Mouse (Mus musculus) intestine, postnatal 0 days (tissue): ENCODE results near the gene Chst15. TPM values are rescaled to one million over a fixed set of nuclear protein-coding genes. Genes with fewer than 3 reads are reported as not detected.

Experiments used
- ATAC-seq: fragments of 200-750 bp; cut with Nextera tagmentation; 2 replicates; pipeline ENCODE4 v1.8.0; 2017; ENCODE audit warnings: mild to moderate bottlenecking, moderate TSS enrichment, moderate library complexity
- H3K27ac ChIP-seq: fragments of 300-500 bp; sonication (generic); 2 replicates; pipeline ENCODE4 v1.5.1; 2014; ENCODE audit warnings: mild to moderate bottlenecking, low read depth, low read length, moderate library complexity
- H3K27me3 ChIP-seq: fragments of 300-500 bp; sonication (generic); replicated peaks from 2 replicates; pipeline ENCODE4 v1.6.1; 2014; ENCODE audit warnings: low read length, mixed read lengths; ENCODE audit not compliant: control insufficient read depth, insufficient read depth
- H3K36me3 ChIP-seq: fragments of 300-500 bp; sonication (generic); 2 replicates; pipeline ENCODE4 v1.6.1; 2014; ENCODE audit warnings: mild to moderate bottlenecking, moderate library complexity; ENCODE audit not compliant: control insufficient read depth, insufficient read depth
- H3K4me1 ChIP-seq: fragments of 300-500 bp; sonication (generic); replicated peaks from 2 replicates; pipeline ENCODE4 v1.6.1; 2014; ENCODE audit warnings: antibody characterized with exemption, low read length, mixed read lengths; ENCODE audit not compliant: control insufficient read depth, insufficient read depth
- H3K4me2 ChIP-seq: fragments of 300-500 bp; sonication (generic); replicated peaks from 2 replicates; pipeline ENCODE4 v1.6.1; 2014; ENCODE audit warnings: low read depth, mild to moderate bottlenecking, moderate library complexity
- H3K4me3 ChIP-seq: fragments of 300-500 bp; sonication (generic); 2 replicates; pipeline ENCODE4 v1.5.1; 2014; ENCODE audit warnings: low read depth, low read length
- H3K9ac ChIP-seq: fragments of 300-500 bp; sonication (generic); 2 replicates; pipeline ENCODE4 v1.6.1; 2014; ENCODE audit warnings: mild to moderate bottlenecking, low read depth, low read length
- H3K9me3 ChIP-seq: fragments of 300-500 bp; sonication (generic); 2 replicates; pipeline ENCODE4 v1.6.1; 2016; ENCODE audit warnings: mixed run types; ENCODE audit not compliant: control insufficient read depth
- CTCF ChIP-seq: sonication (generic); IDR thresholded peaks from 2 replicates; pipeline ENCODE4 v1.5.1; 2016; ENCODE audit warnings: low read depth, mild to moderate bottlenecking, control low read depth, antibody characterized with exemption, moderate library complexity
- WGBS: fragments of 180-500 bp; shearing (Covaris S2); extraction: QIAGEN DNeasy Blood & Tissue Kit; methylation state at CpG from one replicate; pipeline ENCODE4 v1.1.7; 2014; 5-methylcytosine and 5-hydroxymethylcytosine counted together
- polyA plus RNA-seq: library from polyadenylated mRNA; unstranded; fragments of >200 nt; fragmentation: Nextera tagmentation; extraction: Ambion mirVana; gene quantifications from 2 replicates; pipeline ENCODE4 v1.2.1, GENCODE M21; 2015

The Chst15 gene
- polyA plus RNA-seq, 1 experiment from 2014 or later: 7.9 TPM

- TF ChIP-seq CTCF: no peak
- Histone ChIP-seq H3K9ac (no peak overlapping the region), H3K27ac (peak overlapping the region; percentile 3; the same call in 1 of the 2 replicates), H3K27me3 (no peaks in the 10 kb centered on the region), H3K4me1 (no peaks in the 10 kb centered on the region), H3K9me3 (no peaks in the 10 kb centered on the region), H3K36me3 (no peaks in the 10 kb centered on the region), H3K4me3 (no peak overlapping the region), H3K4me2 (no peak overlapping the region)
- WGBS: 68% methylated on average over 6 of the region's 6 CpGs
- no peak for ATAC-seq
Measured at GRCm38 (mm10) chr7:132338350-132338749, 21.3 kb upstream of the Chst15 start.

- WGBS: 77% methylated on average over 11 of the region's 11 CpGs
- no peak for ATAC-seq
Measured at GRCm38 (mm10) chr7:132337268-132337917, 20.4 kb upstream of the Chst15 start.

GRCm38 (mm10) chr7:132336781-132337180 lies 19.8 kb upstream of the Chst15 start:
- no peak overlapping the region for H3K9ac ChIP-seq
- no peaks in the 10 kb centered on the region for H3K4me1 ChIP-seq
- ATAC-seq: no peak
- H3K9me3 ChIP-seq: no peaks in the 10 kb centered on the region
- no peaks in the 10 kb centered on the region for H3K27me3 ChIP-seq
- H3K4me2 ChIP-seq: no peak overlapping the region
- no peak overlapping the region for H3K27ac ChIP-seq
- H3K36me3 ChIP-seq: no peaks in the 10 kb centered on the region
- no peak for TF ChIP-seq CTCF
- no peak overlapping the region for H3K4me3 ChIP-seq
- 51% methylated on average over 3 of the region's 3 CpGs for WGBS

More at GRCm38 (mm10) chr7:132337268-132337917, 20.4 kb upstream of the Chst15 start:
- Histone ChIP-seq H3K4me1 (no peaks in the 10 kb centered on the region), H3K4me2 (no peak overlapping the region), H3K27ac (no peak overlapping the region), H3K9me3 (no peaks in the 10 kb centered on the region), H3K4me3 (no peak overlapping the region), H3K27me3 (no peaks in the 10 kb centered on the region), H3K9ac (no peak overlapping the region), H3K36me3 (no peaks in the 10 kb centered on the region)
- no peak for TF ChIP-seq CTCF

- H3K27me3 ChIP-seq: no peaks in the 10 kb centered on the region
- H3K9ac ChIP-seq: no peak overlapping the region
- TF ChIP-seq CTCF: no peak
- H3K4me3 ChIP-seq: no peak overlapping the region
- no peak for ATAC-seq
- no peaks in the 10 kb centered on the region for H3K9me3 ChIP-seq
- H3K4me1 ChIP-seq: no peaks in the 10 kb centered on the region
- no peak overlapping the region for H3K27ac ChIP-seq
- H3K4me2 ChIP-seq: no peak overlapping the region
- 88% methylated on average over 4 of the region's 4 CpGs for WGBS
- no peaks in the 10 kb centered on the region for H3K36me3 ChIP-seq
Measured at GRCm38 (mm10) chr7:132335367-132335766, 18.3 kb upstream of the Chst15 start.

GRCm38 (mm10) chr7:132333078-132333477 lies 16.1 kb upstream of the Chst15 start:
- 64% methylated on average over 1 of the region's 1 CpGs for WGBS
- ATAC-seq: no peak
- H3K4me2 ChIP-seq: no peak overlapping the region
- TF ChIP-seq CTCF: no peak
- H3K27ac ChIP-seq: no peak overlapping the region
- H3K9ac ChIP-seq: no peak overlapping the region
- no peaks in the 10 kb centered on the region for H3K36me3 ChIP-seq
- no peaks in the 10 kb centered on the region for H3K9me3 ChIP-seq
- no peaks in the 10 kb centered on the region for H3K27me3 ChIP-seq
- H3K4me1 ChIP-seq: no peaks in the 10 kb centered on the region
- H3K4me3 ChIP-seq: no peak overlapping the region

- WGBS: 52% methylated on average over 11 of the region's 11 CpGs
- Histone ChIP-seq H3K36me3 (no peaks in the 10 kb centered on the region), H3K4me3 (no peak overlapping the region), H3K27ac (no peak overlapping the region), H3K27me3 (no peaks in the 10 kb centered on the region), H3K4me1 (no peaks in the 10 kb centered on the region), H3K9me3 (no peaks in the 10 kb centered on the region), H3K9ac (no peak overlapping the region), H3K4me2 (no peak overlapping the region)
- ATAC-seq: no peak
- TF ChIP-seq CTCF: peak; percentile 51
Measured at GRCm38 (mm10) chr7:132332176-132332575, 15.1 kb upstream of the Chst15 start.
